Mouse (Mus musculus) A20 (cell line): ENCODE measurements around the gene Elmod3.
"Not testable (repeated sequence)": the region's sequence is repeated elsewhere in the genome, so short reads cannot be mapped to it uniquely, and the experiment has no call there.

ENCODE experiments used
- DNase-seq: peaks from one replicate; pipeline ENCODE4 v3.0.0-alpha.2; 2011; ENCODE audit warnings: low read depth, low spot score

Gene Elmod3

DNA sequence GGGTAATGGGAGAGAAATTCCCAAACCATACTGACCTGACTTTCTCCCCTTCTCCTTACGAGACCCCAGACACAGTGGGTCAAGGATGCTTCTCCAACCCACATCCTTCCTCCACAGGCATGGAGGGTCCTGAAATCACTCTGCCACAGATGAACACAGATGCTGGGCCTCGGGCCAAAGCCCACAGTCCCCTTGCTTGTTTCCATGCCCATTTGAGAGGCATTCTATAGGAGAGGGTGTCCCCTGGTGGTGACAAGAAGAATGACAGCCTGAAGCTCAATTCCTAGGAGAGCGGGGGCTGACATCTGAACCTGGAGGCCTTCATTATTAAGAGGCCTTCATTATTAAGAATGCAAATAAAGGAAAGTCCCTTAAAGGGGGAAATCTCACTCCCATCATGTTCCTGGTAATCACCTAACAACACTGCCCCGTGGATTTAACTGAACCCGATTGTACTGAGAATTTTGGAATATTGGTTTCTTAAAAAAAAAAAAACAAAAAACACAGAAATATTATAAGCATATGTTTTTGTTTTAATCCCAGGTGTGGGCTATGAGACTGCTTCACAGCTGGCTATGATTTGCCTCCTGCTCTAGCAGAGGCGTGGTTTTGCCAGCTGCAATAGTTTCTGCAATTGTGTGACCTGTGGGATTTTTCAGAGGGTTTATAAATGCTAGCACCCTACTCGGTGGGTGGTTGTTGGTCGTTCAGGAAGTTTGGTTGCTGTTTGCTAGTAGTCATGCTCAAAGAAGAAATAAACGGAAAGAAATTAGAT is 64.0 kb downstream of the Elmod3 start:
- peak; percentile 79 for DNase-seq

DNA sequence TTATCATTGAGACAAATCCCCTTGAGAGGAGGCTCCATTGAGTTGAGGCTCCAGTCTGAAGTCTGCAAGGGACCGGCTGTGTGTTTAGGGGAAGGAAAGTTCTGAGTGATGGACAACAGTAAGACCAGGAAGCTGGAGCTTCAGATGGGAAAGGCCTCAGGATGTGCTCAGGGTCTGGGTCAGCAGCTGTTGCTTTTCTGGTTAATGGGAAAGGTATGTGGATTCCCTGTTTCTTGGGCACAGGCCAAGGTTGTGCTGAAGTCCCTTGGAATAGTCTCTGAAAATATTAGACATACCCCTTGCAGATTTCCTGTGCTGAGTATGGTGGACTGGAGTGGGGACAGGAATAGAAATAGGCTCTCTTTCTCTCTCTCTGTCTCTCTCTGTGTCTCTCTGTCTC is 64.7 kb downstream of the Elmod3 start:
- DNase-seq, result not testable (repeated sequence)

DNA sequence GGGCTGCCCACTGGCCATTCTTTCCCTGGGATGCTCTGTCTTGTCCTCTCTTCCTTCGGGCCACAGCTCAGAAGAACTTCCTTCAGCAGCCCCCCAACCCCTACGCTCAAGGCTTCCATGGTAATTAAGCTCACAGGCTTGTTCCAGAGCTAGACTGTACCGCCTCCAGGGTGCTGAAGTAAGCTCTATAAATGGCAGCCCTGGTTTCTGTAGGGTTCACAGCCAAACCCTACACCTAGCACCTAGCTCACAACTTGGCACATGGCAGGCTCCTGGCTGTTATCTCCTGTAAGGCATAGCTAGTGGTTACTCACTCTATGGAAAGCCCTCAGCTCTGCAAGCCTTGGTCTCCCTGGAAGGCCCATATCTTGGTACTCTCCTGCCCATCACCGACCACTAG is 65.6 kb downstream of the Elmod3 start:
- DNase-seq, result no peak

DNA sequence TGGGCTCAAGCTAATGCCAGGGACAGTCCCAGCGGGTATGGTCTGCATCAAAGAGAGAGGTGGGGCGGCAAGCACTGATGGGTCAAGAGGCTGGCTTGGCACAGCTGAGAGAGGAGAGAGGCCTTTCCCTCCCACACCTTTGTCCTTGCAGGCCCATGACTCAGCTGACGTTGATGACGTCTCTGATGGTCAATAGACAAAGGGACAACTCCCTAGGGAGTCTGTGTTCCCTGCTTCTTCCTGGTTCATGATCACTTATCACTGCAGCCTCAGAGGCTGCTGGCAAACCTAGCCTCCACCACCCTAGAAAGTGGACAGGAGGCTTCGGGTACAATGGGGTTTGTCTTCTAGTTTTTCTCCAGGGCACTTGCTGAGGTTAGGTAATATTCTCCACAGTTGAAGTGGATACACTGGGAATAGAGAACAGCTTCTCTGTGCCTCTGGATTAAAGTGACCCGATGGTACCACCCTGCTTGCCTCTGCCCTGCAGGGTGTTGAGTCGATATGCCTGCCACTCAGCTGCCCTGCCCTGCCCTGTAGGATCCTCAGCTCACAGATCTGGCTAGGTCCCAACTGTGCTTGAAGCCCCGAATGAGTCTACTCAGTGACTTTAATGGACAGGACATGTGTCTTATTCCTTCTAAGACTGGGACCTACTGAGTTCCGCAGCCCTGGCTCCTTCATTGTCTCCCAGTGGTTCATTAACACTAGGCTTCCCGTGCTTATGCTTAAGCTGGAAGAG is 69.6 kb downstream of the Elmod3 start:
- no peak for DNase-seq

DNA sequence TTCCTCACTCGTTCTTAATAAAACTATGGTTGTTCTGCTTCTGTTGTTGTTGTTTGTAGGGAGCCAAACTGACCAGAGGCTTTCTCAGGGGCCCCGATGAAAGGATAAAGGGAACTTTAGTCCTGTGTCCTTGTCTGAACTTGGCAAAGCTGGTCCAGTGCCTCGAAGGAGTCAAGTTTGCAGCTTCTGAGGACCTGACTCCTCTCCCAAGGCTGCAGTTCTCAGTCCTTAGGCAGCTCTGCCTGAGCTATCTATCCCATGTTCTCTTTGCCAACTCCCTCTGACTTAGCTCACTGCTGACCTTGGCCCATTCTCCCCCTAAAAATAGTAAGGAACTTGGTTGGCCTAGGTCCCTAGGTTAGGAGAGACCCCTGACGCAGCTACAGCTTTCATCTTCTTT is 71.1 kb downstream of the Elmod3 start:
- DNase-seq, result no peak

DNA sequence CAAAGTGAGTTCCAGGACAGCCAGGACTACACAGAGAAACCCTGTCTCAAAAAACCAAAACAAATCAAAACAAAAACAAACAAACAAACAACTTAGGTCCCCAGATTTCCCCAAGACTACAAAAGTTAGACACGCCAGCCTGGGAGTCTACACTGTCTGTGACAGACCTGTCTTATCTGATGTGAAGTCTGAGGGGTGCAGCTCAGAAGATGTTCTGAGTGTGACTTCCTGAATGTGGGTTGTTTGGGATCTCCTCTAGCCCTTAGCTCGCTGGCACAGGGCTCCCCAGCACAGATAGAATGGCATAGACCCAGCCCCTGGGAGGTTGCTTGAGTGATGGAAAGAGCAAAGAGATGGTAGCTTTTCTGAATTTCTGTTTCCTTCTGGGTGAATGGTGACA is 74.1 kb downstream of the Elmod3 start:
- no peak for DNase-seq

DNA sequence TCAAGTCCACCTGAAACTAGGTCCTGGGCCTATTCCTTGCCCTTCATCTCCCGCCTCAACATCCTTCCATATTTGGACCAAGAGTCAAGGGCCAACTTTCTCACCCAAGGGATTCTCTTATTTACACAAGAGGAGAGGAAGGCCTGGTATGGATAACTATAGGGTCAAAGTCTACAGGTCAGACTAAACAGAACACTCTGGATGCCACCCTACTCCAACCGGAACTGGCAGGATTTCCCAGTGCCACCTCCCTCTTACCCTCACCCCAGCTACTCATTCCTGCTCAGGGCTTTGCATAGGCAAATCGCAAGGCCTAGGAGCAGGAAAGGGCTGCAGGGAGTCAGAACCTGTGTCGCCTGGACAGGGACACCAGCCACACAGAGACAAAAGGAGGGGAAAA is 75.0 kb downstream of the Elmod3 start:
- no peak for DNase-seq

DNA sequence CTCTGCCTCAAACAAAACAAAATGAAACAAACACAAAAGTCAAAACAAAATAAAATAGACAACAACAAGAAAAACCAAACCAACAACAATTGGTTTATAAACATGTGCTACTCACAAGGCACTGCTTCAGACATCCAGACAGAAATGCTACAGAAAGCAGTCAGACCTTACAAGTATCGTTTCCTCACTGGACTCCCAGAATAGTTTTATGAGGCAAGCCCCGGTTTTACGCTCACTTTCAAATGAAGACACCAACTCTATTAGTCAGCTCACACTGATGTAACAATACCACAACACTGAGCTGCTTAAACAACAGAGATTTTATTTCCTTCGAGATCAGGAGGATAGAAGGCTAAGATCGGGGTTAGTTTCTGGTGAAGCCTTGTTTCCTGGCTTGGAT is 75.9 kb downstream of the Elmod3 start:
- peak; percentile 73 for DNase-seq

DNA sequence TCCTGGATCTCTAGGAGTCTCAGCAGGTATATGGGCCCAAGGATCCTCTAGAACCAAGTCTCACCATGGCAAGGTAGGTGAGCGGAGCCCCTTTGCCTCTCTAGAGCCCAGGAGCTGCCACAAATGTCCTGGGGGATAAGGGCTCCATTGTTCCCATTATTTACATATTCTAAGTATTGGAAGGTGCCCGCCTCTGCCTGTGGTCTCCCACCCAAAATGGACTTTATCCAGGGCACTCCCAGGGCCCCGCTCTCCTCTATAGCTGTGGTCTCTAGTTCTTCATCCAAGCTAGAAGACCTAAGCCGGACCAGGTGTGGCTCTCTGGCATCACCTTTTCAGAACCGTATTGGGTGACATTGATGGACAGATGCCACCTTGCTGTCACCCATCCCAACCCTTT is 76.6 kb downstream of the Elmod3 start, which contains the start of gene Sh2d6:
TSS of gene Sh2d6 (minus strand) at position 101 of the 400 bp plus-strand sequence.
- DNase-seq, result no peak

DNA sequence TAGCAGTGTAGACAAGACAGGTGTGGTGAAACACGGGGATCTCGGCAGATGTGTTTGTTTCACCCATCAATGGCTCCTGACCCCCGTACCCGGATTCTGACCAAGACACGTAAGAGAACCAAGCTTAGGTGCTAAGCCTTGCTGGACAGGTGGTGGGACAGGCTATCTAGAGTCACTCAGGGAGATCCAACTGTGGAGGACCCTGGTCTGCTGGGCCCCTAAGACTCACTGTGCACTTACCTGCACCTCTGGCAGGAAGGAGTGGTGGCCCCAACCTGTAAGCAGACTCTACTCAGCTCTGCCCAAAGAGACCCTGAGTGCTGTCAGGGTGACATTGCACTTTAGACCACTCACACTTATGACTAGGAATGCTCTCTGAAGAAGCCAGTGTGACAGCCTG is 77.3 kb downstream of the Elmod3 start:
- no peak for DNase-seq

DNA sequence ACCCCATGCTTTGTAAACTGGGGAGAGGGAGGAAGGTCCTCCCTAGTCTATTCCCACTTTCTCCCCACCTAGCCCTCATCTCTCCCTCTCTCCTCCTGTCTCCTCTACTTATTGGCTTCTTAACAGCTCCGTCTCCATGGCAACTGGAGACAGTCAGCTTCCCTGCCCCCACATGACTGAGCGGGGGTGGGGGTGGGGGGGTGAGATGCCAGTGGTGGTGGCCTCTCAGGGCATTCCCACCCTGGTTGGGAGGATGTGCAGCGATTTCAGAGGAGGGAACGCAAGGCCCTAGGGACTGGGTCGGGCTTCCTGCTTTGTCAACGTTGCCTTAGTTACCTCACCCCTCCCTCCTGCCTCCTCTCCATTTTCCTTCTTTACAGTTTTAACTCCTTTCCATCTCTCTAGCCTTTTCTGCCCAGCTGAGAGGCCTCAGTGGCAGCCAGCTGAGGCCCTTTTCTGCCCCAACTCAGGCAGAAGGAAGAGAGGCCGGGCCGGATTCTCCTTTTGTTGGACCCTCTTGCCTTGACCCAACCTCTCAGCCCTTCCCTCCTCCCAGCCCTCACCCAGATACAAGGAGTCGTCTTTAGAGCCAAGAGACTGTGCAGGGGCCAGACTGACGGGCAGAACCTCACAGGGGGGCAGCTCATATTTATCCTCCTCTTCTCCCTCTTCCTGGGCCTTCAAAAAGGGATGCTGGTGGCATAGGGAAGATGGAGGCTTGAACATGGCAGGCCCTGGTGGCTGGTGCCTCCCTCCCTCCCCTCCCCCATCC is 78.1 kb downstream of the Elmod3 start:
- no peak for DNase-seq

DNA sequence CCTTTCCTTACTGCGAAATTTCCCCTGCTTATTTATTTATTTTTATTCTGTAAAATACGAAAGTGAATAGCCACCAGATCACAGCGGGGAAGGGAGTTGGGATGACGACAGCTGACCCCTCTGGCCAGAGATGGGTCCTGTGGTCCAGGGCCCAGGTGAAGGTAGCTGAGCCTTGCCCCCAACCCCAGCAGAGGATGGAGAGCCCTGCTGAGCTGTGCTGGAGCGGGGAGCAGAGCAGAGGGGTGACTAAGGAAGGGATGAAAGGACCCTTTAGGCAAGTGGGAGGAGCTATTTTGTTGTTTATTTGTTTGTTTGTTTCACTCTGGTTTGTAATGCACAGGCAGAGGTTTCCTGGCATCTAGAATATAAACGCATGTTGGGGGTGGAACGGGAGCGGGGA is 78.9 kb downstream of the Elmod3 start:
- DNase-seq, result no peak

DNA sequence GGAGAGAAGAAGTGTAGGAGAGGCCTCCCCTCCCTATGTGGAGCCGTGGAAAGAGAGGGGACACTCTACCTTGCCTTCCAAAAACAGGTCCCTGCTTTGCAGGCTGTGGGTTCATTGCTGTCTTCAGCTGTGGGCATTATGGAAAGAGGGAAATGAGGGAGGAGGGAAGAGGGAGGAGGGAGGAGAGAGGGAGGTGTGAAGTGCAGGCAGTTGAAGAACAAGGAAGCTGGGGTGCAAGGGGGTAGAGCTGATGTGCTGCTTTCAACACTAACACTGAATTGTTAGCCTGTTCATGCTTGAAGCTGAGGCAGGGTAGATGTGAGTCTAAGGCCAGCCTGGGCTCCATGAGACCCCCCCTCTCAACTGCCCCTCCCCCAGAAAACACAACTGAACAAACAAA is 79.4 kb downstream of the Elmod3 start:
- no peak for DNase-seq
